Mouse (Mus musculus) mouse embryonic stem cell (cell line): ENCODE results near the gene Tmem215.

Experiments
- in situ Hi-C, 2 experiments: fragments of 300-500 bp; cut with MboI; formaldehyde crosslinking; loops; 1 replicate in 1 of 2; 3 replicates in 1 of 2; pipeline ENCODE4 v1.14.3; 2019 to 2020; ENCODE audit warnings: low sequenced_read_pairs in 2 of 2, low pct_unique_long_range_greater_than_20kb in 1 of 2, mixed read lengths in 1 of 2; ENCODE audit not compliant: unreplicated experiment in 1 of 2

Tmem215 gene

GRCm38 (mm10) chr4:40471880-40472279 lies at the start of gene Tmem215:
Gene Tmem215, plus strand, starts transcription at chr4:40472180.
- in situ Hi-C loops = loop anchor here in 1 of 2 experiments (10.0 kb wide), 1 partner anchor 173 kb away; no protein-coding TSS in a partner anchor

GRCm38 (mm10) chr4:40431916-40432315 lies 40.1 kb upstream of the Tmem215 start:
- in situ Hi-C loops = no loop called here

- in situ Hi-C loops = no loop called here
These were observed 38.6 kb upstream of the Tmem215 start for GRCm38 (mm10) chr4:40433379-40433778.

DNA sequence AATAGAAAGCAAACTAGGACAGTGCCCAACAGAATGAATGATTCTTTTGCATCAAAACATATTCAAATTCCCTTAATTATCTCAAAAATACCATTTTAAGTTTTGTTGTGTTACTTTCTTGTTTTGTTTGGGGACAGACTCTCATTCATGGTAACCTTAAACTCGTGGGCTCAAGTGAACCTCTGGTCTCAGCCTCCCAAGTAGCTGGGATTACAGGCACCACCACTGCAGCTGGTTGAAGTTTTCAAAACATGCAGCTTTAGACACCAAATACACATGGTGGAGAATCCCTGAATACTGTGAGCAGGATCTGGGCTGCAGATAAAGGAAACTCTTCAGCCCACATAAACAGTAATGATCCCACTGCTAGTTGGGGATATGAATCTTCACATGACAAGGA lies 37.6 kb upstream of the Tmem215 start:
- in situ Hi-C loops = no loop called here

- in situ Hi-C loops = no loop called here
These were observed 28.4 kb upstream of the Tmem215 start for GRCm38 (mm10) chr4:40443565-40443964.

DNA sequence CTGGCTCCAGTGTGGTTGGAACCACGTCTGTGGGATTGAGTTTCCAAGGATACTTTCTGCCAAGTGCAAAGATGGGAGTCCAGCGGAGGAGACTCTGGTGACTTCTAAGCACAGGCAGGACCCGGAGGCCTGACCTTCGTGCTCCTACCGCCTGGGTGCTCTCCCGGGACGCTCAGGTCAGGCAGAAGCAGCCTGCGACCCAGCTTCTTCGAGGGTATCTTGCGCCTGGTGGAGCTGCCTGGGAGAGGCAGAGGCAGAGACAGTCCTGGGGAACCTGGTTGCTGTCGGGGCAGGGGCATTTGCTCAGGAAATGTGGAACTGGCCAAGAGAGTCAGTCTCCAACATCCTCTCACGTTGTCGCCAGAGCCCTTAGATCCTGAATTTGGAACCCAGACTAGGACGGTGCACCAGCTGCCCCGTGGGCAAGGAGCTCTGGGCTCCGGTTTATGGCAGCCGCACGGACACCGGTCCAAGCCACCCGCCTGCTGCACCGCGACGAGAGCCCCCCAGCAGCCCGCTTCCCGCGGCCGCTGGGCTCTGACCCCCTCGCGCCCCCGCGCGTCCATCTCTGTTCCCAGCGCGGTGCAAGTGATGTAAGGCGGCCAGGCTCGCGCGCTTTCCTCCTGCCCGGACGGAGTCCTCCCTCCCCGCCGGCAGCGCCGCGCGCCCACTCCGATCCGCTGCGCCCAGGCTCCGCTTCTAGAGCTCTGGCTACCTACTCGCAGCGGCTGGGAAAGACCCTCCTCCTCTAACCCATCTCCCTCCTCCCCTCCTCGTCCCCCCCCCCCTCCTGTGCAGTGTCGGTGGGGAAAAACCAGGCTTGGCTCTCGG lies 935 bp downstream of the Tmem215 start:
- in situ Hi-C loops = loop anchor here in 1 of 2 experiments (10.0 kb wide), 1 partner anchor 172 kb away; no protein-coding TSS in a partner anchor

- in situ Hi-C loops = loop anchor here in 1 of 2 experiments (10.0 kb wide), 1 partner anchor 171 kb away; no protein-coding TSS in a partner anchor
These were observed 1.9 kb downstream of the Tmem215 start for GRCm38 (mm10) chr4:40473911-40474310.

- in situ Hi-C loops = loop anchor here in 1 of 2 experiments (10.0 kb wide), 1 partner anchor 167 kb away; no protein-coding TSS in a partner anchor
These were observed 6.0 kb downstream of the Tmem215 start for GRCm38 (mm10) chr4:40477963-40478362.

DNA sequence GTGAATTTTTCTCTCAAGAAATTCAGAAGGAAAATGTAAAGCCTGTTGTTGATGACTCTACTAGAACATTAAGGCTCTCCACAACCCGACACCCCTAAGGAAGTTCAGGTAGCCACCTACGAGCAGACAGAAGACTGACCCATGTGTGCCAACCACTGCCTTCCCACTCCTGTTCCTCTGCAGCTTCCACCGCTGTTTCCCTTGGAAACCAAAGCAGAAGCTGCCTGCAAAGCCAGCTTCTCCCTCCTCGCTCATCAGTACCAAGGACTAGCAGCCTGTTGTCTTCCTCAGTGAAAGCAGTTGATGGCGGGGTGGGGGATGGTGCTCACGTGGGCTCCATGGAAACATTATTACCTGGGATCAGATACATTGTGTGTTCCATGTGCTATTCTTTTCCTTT lies 14.6 kb downstream of the Tmem215 start:
- in situ Hi-C loops = no loop called here

- in situ Hi-C loops = no loop called here
These were observed 19.8 kb downstream of the Tmem215 start for GRCm38 (mm10) chr4:40491731-40492130.

DNA sequence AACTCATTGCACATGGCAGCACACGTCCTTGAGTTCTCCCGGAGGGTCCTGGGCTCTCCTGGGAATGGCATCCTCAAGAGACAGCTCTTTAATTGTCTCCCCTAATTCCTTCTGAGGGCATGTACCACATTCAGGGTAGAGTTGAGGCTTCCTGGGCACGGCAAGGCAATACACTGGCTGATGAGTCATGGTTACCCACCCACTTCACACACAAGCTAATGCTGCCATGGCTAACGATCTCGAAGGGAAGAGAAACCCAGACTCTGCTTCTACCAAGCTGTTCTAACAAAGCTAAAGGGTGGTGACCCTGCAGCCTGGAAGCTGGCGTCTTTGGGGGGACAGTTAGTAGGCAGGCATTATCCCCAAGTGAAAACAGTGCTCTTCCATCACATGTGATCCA lies 24.4 kb downstream of the Tmem215 start:
- in situ Hi-C loops = no loop called here

DNA sequence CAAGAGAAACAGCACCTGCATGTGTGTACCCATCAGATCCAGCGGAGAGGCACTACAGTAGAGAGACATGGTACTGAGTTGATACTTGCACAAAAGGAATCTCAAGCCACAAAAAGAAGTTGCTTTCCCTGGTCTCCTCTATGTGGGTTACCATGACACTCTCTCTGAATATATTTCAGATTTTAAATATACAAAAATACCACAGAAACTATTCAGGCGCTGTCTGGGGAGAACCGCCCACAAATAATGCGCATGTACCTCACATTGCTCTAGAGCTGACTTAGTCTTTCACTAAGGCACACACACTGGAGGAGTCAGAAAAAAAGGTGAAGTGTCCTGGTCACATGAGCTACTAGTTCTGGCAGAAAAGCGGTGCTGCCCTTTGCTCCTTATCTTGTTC lies 24.8 kb downstream of the Tmem215 start:
- in situ Hi-C loops = no loop called here

GRCm38 (mm10) chr4:40499812-40500591 lies 28.0 kb downstream of the Tmem215 start:
- in situ Hi-C loops = loop anchor here in 1 of 2 experiments (25.0 kb wide), 1 partner anchor 137 kb away; no protein-coding TSS in a partner anchor

DNA sequence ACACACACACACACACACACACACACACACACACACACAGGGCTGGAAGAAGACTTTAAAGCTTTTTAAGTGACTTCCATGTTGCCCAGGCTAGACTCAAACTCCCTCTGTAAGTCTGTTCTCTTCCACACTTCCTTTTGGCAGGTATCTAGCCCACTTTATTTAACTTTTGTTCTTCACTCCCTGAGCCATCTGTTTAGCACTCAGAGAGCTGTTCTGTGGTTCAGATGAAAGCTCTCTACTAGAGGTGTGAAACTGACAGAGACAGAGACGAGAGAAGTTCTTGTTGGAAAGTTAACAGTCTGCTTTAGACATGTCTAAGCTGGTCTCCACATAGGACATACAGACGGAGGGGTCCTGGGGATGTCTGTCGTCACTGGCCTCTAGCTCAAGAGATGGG lies 30.5 kb downstream of the Tmem215 start:
- in situ Hi-C loops = loop anchor here in 1 of 2 experiments (25.0 kb wide), 1 partner anchor 135 kb away; no protein-coding TSS in a partner anchor

DNA sequence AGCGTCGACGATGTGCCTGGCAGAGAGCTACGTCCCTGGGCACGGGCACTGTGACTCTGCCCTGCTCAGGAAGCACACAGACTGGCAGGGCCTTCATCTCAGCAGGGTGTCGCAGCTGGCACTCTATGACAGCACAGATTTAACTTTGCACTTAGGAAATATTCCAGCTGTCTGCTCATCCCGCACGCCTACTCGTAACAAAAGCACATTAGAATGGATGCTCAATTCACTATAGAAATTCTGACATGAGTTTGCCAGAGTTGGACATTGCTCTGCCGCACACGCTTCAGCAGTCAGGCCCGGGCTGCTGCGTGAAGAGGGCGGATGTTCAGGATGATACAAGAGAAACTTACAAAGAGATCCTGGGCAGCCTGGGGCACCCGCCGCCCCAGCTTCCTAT lies 37.6 kb downstream of the Tmem215 start:
- in situ Hi-C loops = loop anchor here in 1 of 2 experiments (25.0 kb wide), 1 partner anchor 128 kb away; no protein-coding TSS in a partner anchor

DNA sequence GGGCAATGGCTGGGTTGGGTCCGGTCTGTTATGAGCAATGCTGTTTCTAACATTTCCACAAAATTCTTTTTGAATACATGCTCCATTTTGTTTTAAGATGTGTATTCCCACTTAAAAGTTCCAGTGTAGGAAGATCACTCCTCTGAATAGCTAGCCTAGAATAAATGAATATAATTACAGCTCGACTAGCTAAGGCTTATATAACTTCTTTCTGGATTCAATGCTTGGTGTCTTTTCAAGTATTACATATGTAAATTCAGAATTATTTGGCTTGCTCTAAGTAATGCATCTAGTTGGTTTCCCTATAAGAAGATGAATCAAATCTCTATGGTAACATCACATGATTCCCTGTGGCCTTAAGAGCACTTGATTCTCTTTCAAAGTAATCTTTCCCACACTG lies 41.3 kb downstream of the Tmem215 start:
- in situ Hi-C loops = loop anchor here in 1 of 2 experiments (25.0 kb wide), 1 partner anchor 124 kb away; no protein-coding TSS in a partner anchor

DNA sequence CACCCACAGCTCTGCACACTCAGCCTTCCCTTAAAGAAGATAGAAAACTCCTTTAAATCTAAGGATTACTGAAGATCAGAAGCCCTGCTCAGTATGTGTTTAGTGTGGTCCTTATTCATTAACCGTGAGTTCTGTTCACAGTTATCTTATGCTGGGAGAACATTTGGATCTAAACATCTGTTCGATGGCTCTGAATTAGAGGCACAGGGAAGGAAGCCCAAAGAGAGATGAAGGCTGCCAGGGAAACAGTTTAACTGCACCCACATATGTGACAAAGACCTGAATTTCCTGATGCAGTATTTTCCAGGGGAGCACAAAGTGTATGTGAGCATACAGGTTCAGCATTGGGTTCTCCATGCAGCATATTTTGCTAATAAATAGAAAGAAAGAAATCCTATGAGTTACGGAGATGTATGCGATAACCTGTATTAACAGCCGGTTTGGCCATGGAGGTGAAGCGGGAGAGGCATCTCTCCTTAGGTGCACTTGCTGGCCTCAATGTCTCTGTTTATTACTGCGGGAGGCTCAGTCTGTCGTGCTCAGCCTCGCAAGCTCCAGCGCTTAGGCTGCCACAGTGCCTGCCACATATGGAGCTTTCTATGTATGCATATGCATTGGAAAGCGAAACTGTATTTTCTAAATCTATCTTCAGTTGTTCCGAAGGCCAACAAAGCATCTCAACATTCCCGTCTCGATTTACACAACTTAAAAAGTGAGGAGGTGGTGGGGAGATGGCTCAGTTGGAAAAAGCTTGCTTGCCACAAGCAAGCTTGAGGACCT lies 46.8 kb downstream of the Tmem215 start:
- in situ Hi-C loops = loop anchor here in 1 of 2 experiments (25.0 kb wide), 1 partner anchor 119 kb away; no protein-coding TSS in a partner anchor
